Mouse (Mus musculus): ENCODE measurements around the gene Lsm11.

GRCm38 (mm10) chr11:45884029-45884428 lies 60.7 kb downstream of the Lsm11 start:
- TF ChIP-seq CTCF (IDR thresholded peaks at IDR 0.05; ENCODE audit: low read depth, low read length) (no peak), POLR2A (IDR thresholded peaks at IDR 0.05; ENCODE audit: borderline replicate concordance, low read depth, low read length) (no peak)

Measured in bone marrow macrophage, adult 2 months (primary cell).